Mouse (Mus musculus) R1 (cell line): ENCODE results near the gene Auts2.
"Not testable (repeated sequence)": the region's sequence is repeated elsewhere in the genome, so short reads cannot be mapped to it uniquely, and the experiment has no call there.

Source experiments
- DNase-seq: peaks from one replicate; pipeline ENCODE4 v3.0.0-alpha.2; 2018; ENCODE audit warnings: low read depth, low spot score

Gene Auts2

GRCm38 (mm10) chr5:132543118-132544071 lies at the start of gene Auts2:
Auts2 (minus strand) TSS chr5:132543344.
- peak; percentile 91 for DNase-seq

DNA sequence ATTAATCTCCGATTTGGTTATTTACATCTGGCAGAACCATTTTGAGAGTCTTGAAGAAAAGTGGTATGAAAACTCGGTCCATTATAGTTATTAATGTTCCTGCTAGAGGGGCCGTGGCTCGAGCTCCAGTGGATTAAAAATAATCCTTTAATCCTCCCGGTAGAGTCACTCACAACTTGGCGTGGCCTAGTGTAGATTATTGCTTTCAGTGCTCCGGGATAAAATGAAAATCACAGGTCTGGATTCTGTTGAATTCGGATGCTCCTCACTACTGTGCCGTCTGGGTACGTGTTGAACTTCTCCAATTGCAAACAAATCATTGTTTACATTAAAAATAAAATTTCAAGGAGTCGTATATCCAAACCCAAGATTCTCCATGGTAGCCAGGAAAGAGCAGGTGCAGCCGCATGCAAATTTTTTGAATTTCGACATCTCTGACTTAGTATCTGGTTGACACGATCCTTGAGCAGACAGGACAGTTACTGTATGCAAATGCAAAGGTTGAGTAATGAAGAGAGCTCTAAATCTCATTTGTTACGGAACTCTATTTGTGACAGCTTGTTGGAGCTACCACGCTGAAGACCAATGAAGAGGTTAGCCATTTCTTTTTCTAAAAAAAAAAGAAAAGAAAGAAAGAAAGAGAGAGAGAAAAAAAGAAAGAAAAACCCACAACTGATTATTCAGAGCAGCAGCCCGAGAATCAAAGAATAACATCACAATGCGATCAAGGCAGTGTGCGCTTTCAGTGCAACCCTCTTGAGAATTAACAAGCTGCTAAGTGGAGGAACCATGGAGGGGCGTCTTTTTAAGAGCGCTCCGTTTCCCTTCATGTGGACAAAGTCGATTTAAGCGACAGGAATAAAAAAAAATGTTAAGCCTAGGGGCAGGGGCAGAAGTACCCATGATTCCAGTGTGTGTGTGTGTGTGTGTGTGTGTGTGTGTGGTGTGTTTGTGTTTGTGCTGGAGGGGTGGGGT lies 48.9 kb upstream of the Auts2 start:
- no peak for DNase-seq

GRCm38 (mm10) chr5:132579774-132580173 lies 36.6 kb upstream of the Auts2 start:
- DNase-seq: no peak

GRCm38 (mm10) chr5:132560771-132561170 lies 17.6 kb upstream of the Auts2 start:
- not testable (repeated sequence) for DNase-seq

DNA sequence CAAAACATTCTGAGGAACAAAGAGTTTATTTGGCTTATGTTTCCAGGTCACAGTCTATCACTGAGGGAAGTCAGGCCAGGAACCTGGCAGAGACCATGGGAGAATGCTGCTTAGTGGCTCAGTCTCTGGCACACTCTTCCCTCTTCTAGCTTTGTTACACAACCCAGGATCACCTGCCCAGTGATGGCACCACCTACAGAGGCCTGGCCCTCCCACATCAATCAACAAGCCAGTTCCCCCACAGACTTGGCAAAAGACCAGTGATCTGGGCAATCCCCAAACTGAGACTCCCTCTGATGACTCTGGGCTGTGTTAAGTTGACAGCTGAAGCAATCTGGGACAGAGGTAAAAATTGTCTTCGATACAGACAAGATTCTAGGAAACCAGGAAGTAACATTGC lies 2.6 kb upstream of the Auts2 start:
- no peak for DNase-seq

DNA sequence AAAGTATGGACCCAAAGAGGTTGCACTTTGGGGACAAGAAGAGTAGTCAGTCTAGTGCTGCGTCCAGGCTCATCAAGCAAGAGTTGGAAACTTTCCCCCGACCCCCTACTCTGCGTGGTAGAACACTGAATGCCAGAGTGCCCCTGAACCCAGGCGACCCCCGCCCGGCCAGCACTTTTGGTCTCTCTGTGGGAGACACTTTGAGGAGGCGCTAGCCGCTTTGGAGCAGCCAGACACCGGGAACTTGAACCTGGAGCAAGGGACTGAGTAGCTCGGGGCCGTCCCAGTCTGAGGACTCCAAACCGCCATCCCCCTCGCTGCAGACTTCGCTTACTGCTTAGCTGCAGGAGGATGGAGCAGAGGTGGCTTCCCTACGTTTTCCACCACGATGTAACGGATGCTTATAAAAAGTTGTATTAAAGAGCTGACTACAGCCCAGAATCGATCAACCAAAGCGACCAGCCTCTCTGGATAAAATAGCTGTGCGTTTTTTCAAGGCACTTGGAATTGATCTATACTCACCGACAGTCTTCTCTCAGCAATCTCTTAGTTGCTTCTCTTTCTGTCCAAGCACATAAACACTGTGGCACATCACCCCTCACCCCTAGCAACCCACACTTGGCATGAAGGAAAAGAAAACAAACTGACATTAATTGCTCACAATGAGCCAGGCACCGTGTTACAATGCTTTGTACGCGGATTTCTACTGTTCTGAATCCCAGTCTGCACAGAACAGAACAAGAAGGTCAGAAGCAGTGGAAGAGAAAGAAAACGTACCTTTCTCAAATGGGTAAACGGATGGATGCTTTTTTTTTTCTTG lies 1.2 kb upstream of the Auts2 start:
- no peak for DNase-seq

DNA sequence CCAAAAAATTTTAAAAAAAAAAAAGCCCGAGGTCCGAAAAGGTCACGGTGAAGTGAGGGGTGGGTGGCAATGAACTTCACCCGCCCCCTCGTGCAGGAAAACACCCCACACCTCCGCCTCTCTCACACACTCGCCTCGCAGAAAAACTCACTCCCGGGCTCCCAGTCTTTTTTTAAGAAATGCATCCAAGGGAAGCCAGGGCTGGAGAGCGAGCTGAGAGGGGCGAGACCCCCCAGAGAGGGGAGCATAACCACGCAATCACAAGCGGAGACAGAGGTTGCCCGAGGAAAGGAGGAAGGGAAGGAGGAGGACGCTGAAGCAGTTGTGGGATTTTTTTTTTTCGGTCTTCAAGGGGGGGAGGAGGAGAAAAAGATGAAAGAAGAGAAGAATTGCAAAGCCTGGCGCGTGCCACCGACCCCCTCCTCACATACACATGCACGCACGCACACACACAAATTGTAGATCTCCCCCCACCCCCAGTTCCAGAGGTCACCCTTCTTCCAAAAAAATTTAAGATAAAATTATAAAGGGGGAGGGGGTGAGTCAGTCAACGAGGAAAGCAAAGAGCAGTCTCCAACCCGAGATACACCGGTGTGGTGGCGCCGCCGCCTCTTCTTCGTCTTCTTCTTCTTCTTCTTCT lies 643 bp downstream of the Auts2 start:
- DNase-seq: peak; percentile 28

DNA sequence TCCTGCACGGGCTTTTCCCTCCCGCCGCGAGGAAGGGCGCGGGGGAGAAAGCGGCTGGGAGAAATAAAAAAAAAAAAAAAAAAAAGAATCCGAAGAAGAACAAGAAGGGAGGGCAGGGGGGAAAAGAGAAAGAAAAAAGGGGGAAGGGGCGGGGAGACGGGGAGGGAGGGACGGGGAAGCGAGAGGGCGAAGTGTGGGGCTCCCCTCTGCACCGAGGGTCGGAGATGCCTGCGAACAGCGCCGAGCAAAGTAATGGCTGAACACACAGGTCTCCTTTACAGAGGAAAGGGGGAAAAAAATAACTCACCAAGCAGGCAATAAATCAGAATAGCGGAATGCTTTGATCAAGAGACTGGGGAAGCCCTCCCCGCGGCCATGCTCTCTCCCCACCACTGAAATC lies 1.2 kb downstream of the Auts2 start:
- peak; percentile 5 for DNase-seq

GRCm38 (mm10) chr5:132541371-132541931 lies 1.7 kb downstream of the Auts2 start:
- DNase-seq: peak; percentile 3

DNA sequence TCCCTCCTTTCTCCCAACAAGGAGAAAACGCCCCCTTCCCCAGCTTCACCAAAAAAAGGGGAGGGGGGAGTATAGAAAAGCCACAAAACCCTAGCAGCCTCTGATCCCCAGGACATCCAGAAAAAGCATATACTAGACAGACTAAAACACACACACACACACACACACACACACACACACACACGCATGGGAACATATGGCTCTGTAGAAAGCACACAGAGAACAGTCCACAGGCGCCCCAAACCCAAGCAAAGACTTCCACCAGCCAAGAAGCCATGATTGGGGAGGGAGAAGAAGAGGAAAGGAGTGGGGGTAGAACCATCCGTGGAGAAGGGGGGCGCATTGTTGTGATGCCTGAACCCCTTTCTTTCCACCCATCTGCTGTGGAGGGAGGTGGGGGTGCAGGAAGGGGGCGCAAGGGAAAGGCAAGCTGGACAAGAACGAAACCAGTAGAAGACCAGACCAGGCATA lies 2.3 kb downstream of the Auts2 start:
- DNase-seq: peak; percentile 2

GRCm38 (mm10) chr5:132537475-132537874 lies 5.7 kb downstream of the Auts2 start:
- DNase-seq: no peak

DNA sequence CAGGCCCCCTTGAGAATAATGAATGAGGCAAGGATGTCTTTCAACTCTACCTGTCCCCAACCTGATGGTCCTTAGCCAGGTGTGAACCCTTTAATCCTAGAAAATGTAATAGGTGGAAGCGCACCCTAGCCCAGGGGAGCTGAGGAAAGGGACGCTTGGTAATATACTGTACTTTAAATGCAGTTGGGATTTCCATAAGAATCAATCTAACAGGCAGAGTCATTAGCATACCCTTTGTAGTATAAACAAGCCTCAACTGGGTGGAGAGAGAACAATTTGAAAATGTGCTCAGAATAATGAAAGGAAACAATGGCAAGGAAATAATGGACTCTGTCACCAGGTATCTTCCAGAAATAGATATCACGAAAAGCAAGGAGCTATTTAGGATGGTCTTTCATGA lies 16.7 kb downstream of the Auts2 start:
- DNase-seq: peak; percentile 64

DNA sequence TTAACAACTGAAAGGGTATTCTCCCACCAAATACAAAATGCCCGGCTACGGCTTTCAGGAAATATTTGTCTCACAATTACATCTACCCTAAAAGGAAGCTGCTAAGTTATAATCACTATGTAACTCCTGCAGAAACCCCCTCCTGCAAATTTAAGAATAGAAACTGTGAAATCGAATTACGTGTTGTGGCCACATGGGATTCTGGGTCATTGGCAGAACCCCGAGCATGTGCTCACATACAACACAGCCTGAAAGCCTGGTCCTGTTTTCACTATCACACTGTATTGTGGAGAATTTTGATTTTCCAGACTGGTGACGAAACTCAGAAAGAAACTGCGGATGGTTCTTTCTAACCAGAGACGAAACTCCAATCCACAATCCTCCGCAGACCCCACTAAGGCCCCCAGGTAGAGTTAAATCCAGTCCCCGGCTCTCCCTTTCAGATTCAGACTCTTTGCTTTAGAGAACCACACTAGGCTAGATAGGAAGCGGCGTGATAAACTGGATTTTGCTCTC lies 21.7 kb downstream of the Auts2 start:
- DNase-seq: no peak

DNA sequence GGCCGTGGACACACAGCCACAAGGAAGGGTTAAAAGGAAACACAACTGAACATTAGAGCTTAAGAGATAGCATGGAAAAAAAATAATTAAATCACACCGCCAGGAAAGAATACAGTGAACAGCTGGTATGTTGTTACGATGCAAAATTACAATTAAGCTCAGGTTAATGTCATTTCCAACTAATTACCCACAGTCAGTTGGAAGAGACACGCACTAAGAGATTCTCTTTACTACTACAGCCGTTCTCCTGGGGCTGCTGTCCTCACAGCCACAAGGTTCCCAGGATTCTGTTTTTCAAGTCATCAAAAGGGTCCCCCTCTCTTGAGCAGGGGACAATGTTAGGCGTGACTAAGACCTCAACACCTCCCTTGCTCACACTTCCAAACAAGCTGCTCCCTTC lies 25.3 kb downstream of the Auts2 start:
- DNase-seq: no peak

DNA sequence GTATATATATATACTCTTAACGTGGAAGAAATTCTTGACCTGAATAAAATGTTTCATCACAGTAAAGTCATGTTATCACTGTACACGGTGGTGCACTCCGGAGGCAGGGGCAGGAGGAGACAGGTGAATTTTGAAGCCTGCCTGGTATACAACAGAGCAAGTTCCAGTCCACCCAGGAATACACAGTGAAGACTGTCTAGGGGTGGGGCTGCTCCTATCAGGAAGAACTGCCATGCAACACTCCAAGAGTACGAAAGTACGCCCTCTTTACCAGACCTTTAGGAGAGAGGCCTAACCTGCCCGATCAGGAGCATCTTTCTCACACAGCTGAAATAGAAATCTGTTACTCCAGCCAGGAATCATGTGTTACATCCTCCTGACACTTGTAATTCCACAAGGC lies 28.6 kb downstream of the Auts2 start:
- no peak for DNase-seq

DNA sequence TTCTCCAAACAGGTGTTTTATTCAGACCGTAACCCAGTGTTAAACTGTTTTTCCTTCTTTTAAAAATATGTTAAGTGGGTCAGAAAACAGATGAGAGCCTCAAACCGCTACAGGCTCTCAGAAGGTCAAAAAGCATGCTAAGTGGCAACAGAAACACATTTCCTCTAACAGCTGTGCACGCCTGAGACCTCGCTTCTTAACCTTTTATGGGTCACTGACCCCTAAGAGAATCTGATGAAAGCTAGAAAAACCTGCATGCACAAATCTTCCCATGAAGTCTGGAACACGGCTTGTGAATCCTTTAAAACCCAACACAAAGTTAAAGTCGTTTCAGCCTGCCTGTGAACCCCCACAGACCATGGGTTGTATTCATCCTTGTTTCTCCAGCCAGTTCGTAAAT lies 29.9 kb downstream of the Auts2 start:
- no peak for DNase-seq

- DNase-seq: no peak
Observed at GRCm38 (mm10) chr5:132509464-132509885, 33.7 kb downstream of the Auts2 start.

- no peak for DNase-seq
Observed at GRCm38 (mm10) chr5:132504893-132505292, 38.3 kb downstream of the Auts2 start.

DNA sequence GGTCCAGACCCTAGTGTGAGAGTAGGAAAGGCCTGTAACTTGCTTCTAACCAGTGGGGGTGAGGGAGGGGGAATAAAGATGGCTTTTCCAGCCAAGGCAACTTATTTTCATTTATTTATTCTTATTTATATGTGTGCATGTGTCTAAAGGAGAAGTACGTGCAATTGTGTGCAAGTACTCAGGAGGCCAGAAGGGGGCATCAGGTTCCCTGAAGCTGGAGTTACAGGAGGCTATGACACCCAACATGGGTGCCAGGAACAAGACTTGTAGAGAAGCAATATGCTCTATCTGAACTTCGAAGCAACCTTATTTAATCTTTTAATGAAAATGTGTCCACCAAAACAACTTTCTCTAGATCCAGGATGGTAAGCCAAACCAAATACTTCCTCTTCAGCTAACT lies 39.7 kb downstream of the Auts2 start:
- DNase-seq: peak; percentile 59

- DNase-seq: no peak
Observed at GRCm38 (mm10) chr5:132502036-132502435, 41.1 kb downstream of the Auts2 start.
